Mouse (Mus musculus): ENCODE results near the gene Slc39a5. TPM values are rescaled to one million over a fixed set of nuclear protein-coding genes. Genes with fewer than 3 reads are reported as not detected.
A peak's percentile ranks its signal among the peaks of the same experiment; 100 is the strongest.

Slc39a5 gene
- total and polyA plus RNA-seq, 2 experiments = 2.0 to 3.2 TPM

DNA sequence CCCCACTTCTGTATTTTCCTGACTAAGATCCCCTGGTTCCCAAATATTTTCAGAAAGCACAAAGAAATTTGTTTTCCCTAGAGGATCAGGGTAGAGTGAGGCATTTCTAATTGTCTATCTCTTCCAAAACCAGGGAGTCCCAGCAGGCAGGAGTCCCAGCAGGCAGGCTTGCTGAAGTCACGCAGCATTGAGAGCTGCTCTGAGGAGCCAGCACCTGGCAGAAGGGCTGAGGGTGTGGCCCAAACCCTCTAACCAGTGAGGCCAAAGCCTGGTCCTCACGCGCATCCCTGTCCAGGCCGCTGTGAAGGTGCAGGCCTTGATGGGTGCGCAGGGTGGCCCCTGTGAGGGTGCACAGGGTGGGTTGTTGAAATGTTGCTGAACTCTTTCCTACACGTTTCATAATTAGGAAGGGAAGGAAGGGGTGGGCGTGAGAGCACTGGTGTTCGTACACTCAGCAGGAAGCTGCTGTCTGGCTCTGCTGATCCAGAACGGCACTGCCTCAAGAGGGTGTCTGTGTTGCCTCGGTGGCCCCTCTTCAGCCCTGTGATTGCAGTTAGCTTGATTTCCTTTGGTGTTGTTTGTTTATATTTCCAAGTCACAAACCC lies 37.7 kb upstream of the Slc39a5 start:
- no peak for DNase-seq (ENCODE audit: extremely low read depth, low read depth, low spot score)

DNA sequence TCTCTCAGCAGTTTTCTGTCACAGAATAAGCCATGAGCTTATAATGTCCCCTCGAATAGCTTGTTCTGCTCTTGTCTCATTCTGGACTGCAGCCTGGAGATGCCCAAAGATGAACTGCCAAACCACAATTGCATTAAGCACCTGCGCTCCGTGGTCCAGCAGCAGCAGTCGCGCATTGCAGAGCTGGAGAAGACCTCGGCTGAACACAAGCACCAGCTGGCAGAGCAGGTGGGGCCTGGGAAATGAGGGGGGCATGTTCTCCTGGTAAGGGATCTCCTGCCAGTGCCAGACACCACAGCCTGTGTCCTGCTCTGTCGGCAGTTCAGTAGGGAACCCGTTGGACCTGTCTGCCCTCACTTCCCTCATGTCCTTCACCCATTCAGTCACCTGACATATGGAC lies 35.3 kb upstream of the Slc39a5 start:
- Histone ChIP-seq H3K27ac (replicated peaks; ENCODE audit: insufficient read depth, low read depth, low read length) (no peak overlapping the region), H3K27me3 (ENCODE audit: control insufficient read depth, insufficient read depth, low read length) (no peaks in the 10 kb centered on the region), H3K79me2 (ENCODE audit: control insufficient read depth, insufficient read depth, low read length) (no peaks in the 10 kb centered on the region), H3K36me3 (ENCODE audit: control insufficient read depth, insufficient read depth, low read length) (peaks cover 7% of the 10 kb centered on the region), H3K9ac (ENCODE audit: low read depth, low read length) (no peak overlapping the region), H3K4me3 (ENCODE audit: insufficient read depth, low read depth, low read length) (no peak overlapping the region), H3K4me1 (ENCODE audit: control insufficient read depth, insufficient read depth, low read length) (peaks cover 4% of the 10 kb centered on the region; the same call in 1 of the 2 replicates)
- TF ChIP-seq CTCF (IDR thresholded peaks at IDR 0.05; ENCODE audit: low read depth, low read length) = no peak
- TF ChIP-seq POLR2A (IDR thresholded peaks at IDR 0.05; ENCODE audit: extremely low read depth, insufficient read depth, low read length) = no peak
- WGBS = 92% methylated on average over 8 of the region's 8 CpGs
- no peak for DNase-seq (ENCODE audit: extremely low read depth, low read depth, low spot score)

More for the DNA sequence above, 37.7 kb upstream of the Slc39a5 start:
- WGBS = 83% methylated on average over 10 of the region's 10 CpGs
- peaks cover 7% of the 10 kb centered on the region for H3K36me3 ChIP-seq (ENCODE audit: control insufficient read depth, insufficient read depth, low read length)
- H3K9ac ChIP-seq (ENCODE audit: low read depth, low read length) = no peak overlapping the region
- TF ChIP-seq CTCF (IDR thresholded peaks at IDR 0.05; ENCODE audit: low read depth, low read length) (no peak), POLR2A (IDR thresholded peaks at IDR 0.05; ENCODE audit: extremely low read depth, insufficient read depth, low read length) (no peak)
- H3K4me1 ChIP-seq (ENCODE audit: control insufficient read depth, insufficient read depth, low read length) = peaks cover 4% of the 10 kb centered on the region; the same call in 1 of the 2 replicates
- H3K27me3 ChIP-seq (ENCODE audit: control insufficient read depth, insufficient read depth, low read length) = no peaks in the 10 kb centered on the region
- no peak overlapping the region for H3K27ac ChIP-seq (replicated peaks; ENCODE audit: insufficient read depth, low read depth, low read length)
- H3K4me3 ChIP-seq (ENCODE audit: insufficient read depth, low read depth, low read length) = no peak overlapping the region
- no peaks in the 10 kb centered on the region for H3K79me2 ChIP-seq (ENCODE audit: control insufficient read depth, insufficient read depth, low read length)

DNA sequence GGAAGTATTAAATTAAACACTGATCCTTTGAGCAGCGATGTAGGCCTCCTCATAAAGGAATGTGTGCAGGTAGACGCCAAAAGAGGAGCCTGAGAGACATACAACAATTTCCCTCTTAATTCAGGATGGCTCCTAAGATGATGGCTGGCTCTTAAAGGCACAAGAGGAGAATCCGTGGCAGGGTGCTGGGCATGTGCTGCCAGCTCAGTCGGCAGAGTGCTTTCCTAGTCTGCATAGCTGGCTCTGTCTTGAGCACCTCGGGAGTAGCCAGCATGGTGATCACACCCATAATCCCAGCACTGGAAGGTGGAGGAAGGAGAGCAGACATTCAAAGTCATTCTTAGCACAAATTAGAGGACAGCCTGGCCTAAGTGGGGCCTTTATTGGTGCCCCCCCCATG lies 34.8 kb upstream of the Slc39a5 start:
- WGBS = 81% methylated on average over 5 of the region's 5 CpGs
- Histone ChIP-seq H3K4me3 (ENCODE audit: insufficient read depth, low read depth, low read length) (no peak overlapping the region), H3K27me3 (ENCODE audit: control insufficient read depth, insufficient read depth, low read length) (no peaks in the 10 kb centered on the region), H3K79me2 (ENCODE audit: control insufficient read depth, insufficient read depth, low read length) (0 out of 2 replicates have a peak, but pooled peaks cover 1% of the 10 kb centered on the region), H3K4me1 (ENCODE audit: control insufficient read depth, insufficient read depth, low read length) (peaks cover 4% of the 10 kb centered on the region; the same call in 1 of the 2 replicates), H3K9ac (ENCODE audit: low read depth, low read length) (no peak overlapping the region), H3K27ac (replicated peaks; ENCODE audit: insufficient read depth, low read depth, low read length) (no peak overlapping the region), H3K36me3 (ENCODE audit: control insufficient read depth, insufficient read depth, low read length) (peaks cover 7% of the 10 kb centered on the region)
- no peak for DNase-seq (ENCODE audit: extremely low read depth, low read depth, low spot score)
- no peak for TF ChIP-seq POLR2A (IDR thresholded peaks at IDR 0.05; ENCODE audit: extremely low read depth, insufficient read depth, low read length)
- no peak for TF ChIP-seq CTCF (IDR thresholded peaks at IDR 0.05; ENCODE audit: low read depth, low read length)

DNA sequence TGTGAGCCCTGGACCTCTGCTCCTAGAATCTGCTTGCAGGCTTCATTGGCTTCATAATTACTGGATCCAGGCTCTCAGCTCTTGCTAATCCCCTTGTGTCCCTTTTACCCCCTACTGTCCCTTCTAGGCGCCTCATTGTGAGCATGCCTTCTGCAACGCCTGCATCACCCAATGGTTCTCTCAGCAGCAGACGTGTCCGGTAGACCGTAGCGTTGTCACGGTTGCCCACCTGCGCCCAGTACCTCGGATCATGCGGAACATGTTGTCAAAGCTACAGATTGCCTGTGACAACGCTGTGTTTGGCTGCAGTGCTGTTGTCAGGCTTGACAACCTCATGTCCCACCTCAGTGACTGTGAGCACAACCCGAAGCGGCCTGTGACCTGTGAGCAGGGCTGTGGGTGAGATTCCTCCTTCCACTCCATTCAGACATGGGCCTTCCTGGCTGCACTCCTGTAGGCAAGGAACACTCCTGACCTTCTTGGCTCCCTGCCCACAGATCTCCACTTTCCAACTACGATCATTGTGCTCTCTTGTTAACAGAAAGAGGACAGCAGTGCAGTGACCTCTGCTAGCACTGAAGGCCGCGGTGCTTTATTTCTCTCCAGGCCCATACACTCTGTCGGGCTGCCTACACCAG lies 34.3 kb upstream of the Slc39a5 start:
- TF ChIP-seq POLR2A (IDR thresholded peaks at IDR 0.05; ENCODE audit: extremely low read depth, insufficient read depth, low read length) (no peak), CTCF (IDR thresholded peaks at IDR 0.05; ENCODE audit: low read depth, low read length) (no peak)
- Histone ChIP-seq H3K4me1 (ENCODE audit: control insufficient read depth, insufficient read depth, low read length) (peaks cover 4% of the 10 kb centered on the region; the same call in 1 of the 2 replicates), H3K9ac (ENCODE audit: low read depth, low read length) (no peak overlapping the region), H3K4me3 (ENCODE audit: insufficient read depth, low read depth, low read length) (no peak overlapping the region), H3K27ac (replicated peaks; ENCODE audit: insufficient read depth, low read depth, low read length) (no peak overlapping the region), H3K27me3 (ENCODE audit: control insufficient read depth, insufficient read depth, low read length) (no peaks in the 10 kb centered on the region), H3K79me2 (ENCODE audit: control insufficient read depth, insufficient read depth, low read length) (0 out of 2 replicates have a peak, but pooled peaks cover 2% of the 10 kb centered on the region), H3K36me3 (ENCODE audit: control insufficient read depth, insufficient read depth, low read length) (peaks cover 9% of the 10 kb centered on the region)
- peak; percentile 84 for DNase-seq (ENCODE audit: extremely low read depth, low read depth, low spot score)
- WGBS = 67% methylated on average over 17 of the region's 17 CpGs

DNA sequence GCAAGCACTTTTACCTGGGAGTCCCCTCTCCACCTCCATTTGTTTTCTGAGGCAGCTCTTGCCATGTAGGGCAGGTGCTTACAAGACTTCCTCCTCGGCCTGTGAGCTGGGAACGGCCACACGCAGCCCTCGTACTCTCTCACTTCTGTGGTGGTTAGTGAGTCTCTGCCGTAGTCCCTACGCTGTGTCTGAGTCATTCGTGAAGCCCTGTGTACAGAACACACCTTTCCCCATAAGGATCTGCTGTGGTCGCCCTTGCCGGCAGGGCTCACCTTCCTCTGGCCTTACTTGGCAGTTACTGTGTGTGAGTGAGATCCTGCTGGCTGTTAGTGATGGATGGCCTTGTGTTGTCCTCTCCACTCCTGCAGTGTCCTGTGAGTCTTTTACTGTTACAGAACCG lies 33.7 kb upstream of the Slc39a5 start:
- peaks cover 4% of the 10 kb centered on the region; the same call in 1 of the 2 replicates for H3K4me1 ChIP-seq (ENCODE audit: control insufficient read depth, insufficient read depth, low read length)
- no peak overlapping the region for H3K4me3 ChIP-seq (ENCODE audit: insufficient read depth, low read depth, low read length)
- no peak for TF ChIP-seq CTCF (IDR thresholded peaks at IDR 0.05; ENCODE audit: low read depth, low read length)
- TF ChIP-seq POLR2A (IDR thresholded peaks at IDR 0.05; ENCODE audit: extremely low read depth, insufficient read depth, low read length) = no peak
- H3K36me3 ChIP-seq (ENCODE audit: control insufficient read depth, insufficient read depth, low read length) = peaks cover 13% of the 10 kb centered on the region
- H3K9ac ChIP-seq (ENCODE audit: low read depth, low read length) = no peak overlapping the region
- no peaks in the 10 kb centered on the region for H3K27me3 ChIP-seq (ENCODE audit: control insufficient read depth, insufficient read depth, low read length)
- 0 out of 2 replicates have a peak, but pooled peaks cover 2% of the 10 kb centered on the region for H3K79me2 ChIP-seq (ENCODE audit: control insufficient read depth, insufficient read depth, low read length)
- H3K27ac ChIP-seq (replicated peaks; ENCODE audit: insufficient read depth, low read depth, low read length) = no peak overlapping the region
- WGBS = 86% methylated on average over 10 of the region's 10 CpGs
- DNase-seq (ENCODE audit: extremely low read depth, low read depth, low spot score) = no peak

DNA sequence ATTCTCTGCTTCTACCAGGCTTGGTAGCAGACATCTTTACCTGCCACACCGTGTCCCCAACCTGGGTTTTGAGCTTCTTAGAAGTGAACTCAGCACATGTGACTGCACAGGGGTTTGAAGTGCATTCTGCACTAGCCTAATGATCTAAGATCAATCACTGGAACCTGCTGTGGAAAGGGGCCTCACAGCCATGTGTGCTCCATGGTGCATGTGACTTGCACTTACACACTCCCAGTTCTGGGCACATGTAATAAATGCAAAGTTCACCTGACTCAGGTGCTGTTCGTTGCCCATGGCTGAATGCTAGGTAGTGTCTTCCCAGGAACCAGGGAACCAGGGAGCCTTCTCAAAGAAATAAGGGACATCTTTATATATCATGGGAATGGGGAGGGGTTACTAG lies 32.4 kb upstream of the Slc39a5 start:
- WGBS = 89% methylated on average over 2 of the region's 2 CpGs
- peaks cover 24% of the 10 kb centered on the region for H3K36me3 ChIP-seq (ENCODE audit: control insufficient read depth, insufficient read depth, low read length)
- TF ChIP-seq CTCF (IDR thresholded peaks at IDR 0.05; ENCODE audit: low read depth, low read length) (no peak), POLR2A (IDR thresholded peaks at IDR 0.05; ENCODE audit: extremely low read depth, insufficient read depth, low read length) (no peak)
- no peaks in the 10 kb centered on the region for H3K27me3 ChIP-seq (ENCODE audit: control insufficient read depth, insufficient read depth, low read length)
- no peak overlapping the region for H3K9ac ChIP-seq (ENCODE audit: low read depth, low read length)
- no peak overlapping the region for H3K4me3 ChIP-seq (ENCODE audit: insufficient read depth, low read depth, low read length)
- H3K27ac ChIP-seq (replicated peaks; ENCODE audit: insufficient read depth, low read depth, low read length) = no peak overlapping the region
- H3K79me2 ChIP-seq (ENCODE audit: control insufficient read depth, insufficient read depth, low read length) = peaks cover 8% of the 10 kb centered on the region; the same call in 1 of the 2 replicates
- H3K4me1 ChIP-seq (ENCODE audit: control insufficient read depth, insufficient read depth, low read length) = peaks cover 4% of the 10 kb centered on the region; the same call in 1 of the 2 replicates
- DNase-seq (ENCODE audit: extremely low read depth, low read depth, low spot score) = no peak

Data from liver, adult 2 months (tissue).